Mouse (Mus musculus): ENCODE results near the gene C87414.
"Not testable (repeated sequence)": the region's sequence is repeated elsewhere in the genome, so short reads cannot be mapped to it uniquely, and the experiment has no call there.

Gene C87414

GRCm38 (mm10) chr5:93671451-93671850 lies at the start of gene C87414:
C87414 (minus strand) TSS chr5:93671551.
- not testable (repeated sequence) for DNase-seq (ENCODE audit: low spot score)

GRCm38 (mm10) chr5:93684661-93685060 lies 13.3 kb upstream of the C87414 start:
- not testable (repeated sequence) for DNase-seq (ENCODE audit: low spot score)
